Mouse (Mus musculus): Measurements from ENCODE around the gene 1700024P04Rik.
A peak's percentile ranks its signal among the peaks of the same experiment; 100 is the strongest.

Gene 1700024P04Rik

DNA sequence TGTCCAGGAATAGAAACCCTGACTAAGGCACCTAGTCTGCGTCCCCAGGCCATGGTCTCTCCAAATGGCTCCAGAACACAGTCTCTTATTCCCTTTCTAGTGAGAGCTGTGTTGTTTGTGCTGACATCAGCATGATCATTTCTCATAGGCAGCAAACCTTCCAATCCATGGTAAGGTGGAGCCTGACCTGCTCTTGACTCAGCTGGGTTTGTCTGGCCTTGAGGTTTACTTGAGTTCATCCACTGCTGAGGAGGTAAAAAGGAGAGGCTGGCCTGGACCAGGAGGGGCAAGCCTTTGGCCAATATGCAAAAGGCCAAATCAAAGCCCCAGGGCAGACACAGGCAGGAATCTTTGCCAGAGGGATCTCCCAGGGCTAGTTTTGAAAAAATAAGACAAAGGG lies 20.8 kb downstream of the 1700024P04Rik start:
- no peak for DNase-seq

DNA sequence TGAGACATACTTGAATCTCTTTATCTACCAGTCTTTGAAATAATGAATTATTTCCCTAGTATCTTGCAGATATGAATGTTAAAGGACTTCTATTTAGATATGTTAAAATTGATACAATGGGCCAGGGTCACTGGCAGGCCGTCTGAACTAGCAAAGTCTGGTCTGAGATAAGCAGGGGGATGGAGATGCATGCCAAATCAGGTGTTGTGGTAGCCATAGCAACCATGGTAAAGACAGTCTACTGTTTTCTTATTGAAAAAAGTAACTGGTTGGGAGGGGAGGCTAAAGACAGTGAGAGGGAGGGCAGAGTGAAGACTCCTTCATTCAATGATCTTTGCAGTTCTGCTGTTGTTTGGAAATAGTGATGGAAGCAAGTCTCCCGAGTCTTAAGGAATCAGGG lies 26.2 kb downstream of the 1700024P04Rik start:
- no peak for DNase-seq

DNA sequence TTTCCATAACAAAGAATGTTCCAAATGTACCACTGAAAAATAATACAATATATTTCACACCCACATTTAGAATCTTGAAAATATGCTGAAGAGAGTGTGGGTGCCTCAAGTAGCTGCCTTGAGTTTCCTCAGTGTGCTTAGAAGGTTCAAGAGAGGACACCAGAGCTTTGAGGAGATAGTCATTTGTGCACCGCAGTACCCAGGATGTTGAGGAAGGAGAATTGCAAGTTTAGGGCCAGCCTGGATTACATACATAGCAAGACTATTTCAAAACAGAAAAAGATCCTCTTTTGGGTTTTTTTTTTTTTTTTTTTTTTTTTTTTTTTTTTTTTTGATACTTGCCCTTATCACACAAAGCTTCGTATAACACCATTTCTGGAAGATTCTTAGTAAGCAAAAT lies 28.2 kb downstream of the 1700024P04Rik start:
- DNase-seq = no peak

DNA sequence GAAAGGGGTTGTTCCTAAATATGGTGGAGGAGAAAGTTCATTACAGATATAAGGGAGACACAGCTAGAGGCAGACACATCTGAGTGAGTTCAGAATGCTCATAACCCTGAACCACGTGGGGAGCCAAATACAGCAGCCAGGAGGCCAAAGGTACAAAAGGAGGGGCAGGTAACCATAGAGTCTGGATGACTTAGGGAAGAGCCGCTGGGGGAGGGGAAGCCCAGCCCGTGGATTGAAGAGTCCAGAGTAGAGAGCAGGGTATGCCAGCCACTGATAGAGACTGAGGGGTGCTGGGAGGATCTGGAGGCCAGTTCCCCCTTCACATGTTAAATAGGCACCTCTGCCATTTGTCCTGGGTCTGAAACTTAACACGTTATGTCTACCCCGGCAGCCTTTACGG lies 28.7 kb downstream of the 1700024P04Rik start:
- DNase-seq = no peak

DNA sequence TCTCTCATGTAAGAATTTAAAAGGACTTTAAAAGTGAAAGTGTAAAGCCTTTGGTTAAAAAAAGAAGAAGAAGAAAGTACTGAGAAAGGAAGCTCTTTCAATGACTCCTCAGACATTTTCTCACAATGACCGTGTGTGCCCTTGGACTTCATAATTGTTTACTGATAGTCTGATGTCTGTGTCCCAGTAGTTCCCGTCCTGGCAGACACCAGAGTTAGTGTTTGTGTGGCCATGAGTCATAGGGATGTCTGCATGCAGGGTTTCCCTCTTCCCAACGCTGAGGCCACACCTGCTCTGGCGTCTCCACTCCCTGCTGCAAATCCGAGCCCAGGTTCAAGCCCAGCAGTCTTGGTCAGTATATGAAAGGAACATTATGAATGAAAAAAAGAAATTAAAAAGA lies 29.1 kb downstream of the 1700024P04Rik start:
- peak; percentile 24 to 56 for DNase-seq

DNA sequence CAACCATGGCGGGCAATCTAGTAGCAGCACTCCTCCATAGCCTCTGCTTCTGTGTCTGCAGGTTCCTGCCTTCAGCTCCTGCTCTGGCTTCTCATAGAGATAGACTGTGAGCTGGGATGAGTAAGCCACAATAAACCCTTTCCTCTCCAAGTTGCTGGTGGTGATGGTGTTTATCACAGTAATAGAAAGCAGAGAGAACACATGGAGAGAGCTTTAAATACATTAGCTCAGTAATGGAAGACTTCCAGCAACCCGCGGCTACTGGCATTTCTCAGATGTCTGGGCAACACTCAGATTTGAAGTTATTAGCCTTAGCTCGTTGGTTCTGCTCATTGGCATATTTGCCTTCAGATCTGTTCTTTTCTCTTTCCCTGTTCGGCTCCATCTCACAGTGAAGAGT lies 30.5 kb downstream of the 1700024P04Rik start:
- no peak for DNase-seq

DNA sequence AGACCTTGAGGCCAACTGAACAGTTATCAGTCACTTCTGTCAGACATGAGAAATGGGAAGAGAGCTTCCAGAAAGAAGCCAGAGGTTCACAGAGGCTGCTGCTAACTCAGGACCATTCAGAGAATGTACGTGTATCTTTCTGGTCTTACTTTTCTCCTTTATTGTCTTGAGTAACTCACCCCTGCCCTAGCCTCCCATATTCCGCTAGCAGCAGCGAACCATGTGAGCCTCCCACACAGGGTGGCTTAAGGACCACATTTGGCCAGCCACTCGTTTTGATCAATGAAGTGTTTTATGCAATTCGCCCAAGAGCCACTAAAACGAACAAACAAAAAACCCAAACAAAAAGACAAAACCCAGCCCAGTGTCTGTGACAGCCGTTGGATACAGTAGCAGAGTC lies 32.4 kb downstream of the 1700024P04Rik start:
- DNase-seq = no peak

DNA sequence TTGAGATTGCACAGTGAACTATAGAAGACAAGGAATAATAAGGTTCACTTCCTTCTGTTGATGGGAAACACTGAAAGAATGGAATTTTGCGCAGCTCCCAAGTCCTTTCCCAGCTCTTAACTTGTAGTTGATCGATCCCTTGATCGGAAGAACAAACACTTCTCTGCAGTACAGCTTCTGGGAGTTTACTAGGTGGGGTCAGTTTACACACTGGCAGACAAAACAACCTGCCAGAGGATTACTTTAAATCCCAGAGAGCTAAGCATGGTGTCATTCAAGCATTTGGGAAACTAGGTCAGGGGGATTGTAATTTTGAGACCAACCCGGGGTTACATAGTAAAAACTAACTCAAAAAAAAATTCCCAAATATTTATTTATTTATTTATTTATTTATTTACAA lies 36.2 kb downstream of the 1700024P04Rik start:
- DNase-seq = no peak

DNA sequence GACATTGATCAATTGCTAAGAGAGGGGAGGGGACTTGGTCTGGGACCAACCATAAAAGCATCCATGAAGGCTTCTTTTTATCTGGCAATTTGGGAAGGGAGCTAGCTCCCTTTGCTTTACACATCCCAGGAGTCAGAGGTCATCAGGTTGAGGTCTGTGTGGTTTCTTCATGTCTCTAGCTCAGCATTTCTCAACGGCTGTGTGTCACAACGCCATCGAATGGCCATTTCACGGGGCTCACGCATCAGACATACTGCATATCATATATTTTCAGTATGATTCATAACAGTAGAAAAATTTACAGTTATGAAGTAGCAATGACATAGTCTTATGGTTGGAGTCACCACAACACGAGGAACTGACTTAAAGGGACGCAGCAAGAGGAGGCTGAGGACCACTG lies 37.9 kb downstream of the 1700024P04Rik start:
- no peak for DNase-seq

DNA sequence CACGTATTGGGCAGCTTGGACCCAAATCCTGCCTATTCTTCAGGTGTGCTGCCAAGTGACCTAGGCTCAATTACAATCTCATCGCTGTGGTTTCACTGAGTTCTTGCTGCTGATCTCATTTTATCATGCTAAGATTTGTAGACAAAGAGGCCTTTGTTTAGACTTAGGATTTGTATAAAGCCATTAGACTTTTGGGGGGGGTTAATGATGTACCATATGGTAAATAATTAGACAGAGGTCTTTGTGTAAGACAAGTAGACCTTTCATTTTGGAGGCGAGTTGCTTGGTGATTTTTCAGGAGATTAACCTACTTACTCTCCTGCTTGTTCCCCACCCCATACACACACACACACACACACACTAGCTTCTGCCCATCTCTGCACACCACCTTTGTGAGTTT lies 38.5 kb downstream of the 1700024P04Rik start:
- DNase-seq = no peak

DNA sequence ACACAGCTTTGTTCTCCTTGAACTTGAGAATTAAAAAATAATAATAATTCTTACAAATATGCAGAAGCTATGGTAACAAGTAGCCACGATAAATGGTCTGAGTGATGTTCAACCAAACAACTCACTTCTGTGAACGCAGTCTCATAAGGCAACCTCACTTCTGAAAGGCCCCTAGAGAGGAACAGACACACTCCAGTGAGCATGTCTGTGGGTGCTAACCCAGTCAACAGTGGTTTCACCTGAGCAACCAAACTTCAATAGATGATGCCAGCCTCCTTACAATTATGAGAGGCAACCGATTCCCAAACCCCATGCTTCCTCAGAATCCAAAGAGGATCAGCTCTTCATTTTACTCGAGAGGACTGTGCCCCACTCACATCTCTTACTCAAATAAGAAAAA lies 39.0 kb downstream of the 1700024P04Rik start:
- no peak for DNase-seq

DNA sequence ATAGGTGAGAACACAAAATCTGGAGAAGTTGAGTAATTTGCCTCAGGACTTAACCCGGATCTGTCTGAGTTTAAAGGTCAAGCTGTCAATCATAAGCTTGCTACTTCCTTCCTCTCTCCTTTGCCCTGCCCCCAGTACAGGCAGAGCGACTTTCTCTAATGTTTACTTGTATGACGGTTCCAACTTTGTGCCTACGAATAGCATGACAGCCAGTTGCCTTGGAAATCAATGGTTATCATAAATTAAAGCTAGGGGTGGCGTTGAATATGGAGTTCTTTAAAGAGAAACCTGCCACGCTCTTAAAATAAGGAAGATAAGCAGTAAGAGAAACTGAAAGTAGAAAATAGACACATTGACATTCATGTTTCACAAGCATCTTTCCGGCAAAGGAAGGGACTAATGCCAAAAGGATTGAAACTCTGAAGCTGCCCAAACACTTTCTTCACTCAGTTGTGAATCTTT lies 39.7 kb downstream of the 1700024P04Rik start:
- DNase-seq = peak; percentile 36 to 60

DNA sequence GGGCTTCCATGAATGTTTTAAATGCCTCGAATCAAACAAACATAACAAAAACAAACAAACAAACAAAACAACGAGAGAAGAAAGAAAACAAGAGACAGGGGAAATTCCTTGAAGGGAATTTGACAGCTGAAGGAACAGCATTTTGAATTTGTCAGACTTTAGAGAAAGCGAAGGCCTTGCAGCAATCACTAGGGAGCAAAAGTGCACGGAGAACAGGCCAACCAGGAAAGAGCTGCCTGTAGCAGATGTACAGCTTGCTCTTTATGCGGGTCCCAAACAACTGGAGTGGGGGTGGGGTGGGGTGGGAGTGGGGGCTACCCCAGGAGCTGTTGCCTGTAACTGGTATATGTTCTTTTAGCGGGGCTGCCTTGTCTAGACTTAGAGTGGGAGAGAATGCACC lies 42.0 kb downstream of the 1700024P04Rik start:
- DNase-seq = no peak

DNA sequence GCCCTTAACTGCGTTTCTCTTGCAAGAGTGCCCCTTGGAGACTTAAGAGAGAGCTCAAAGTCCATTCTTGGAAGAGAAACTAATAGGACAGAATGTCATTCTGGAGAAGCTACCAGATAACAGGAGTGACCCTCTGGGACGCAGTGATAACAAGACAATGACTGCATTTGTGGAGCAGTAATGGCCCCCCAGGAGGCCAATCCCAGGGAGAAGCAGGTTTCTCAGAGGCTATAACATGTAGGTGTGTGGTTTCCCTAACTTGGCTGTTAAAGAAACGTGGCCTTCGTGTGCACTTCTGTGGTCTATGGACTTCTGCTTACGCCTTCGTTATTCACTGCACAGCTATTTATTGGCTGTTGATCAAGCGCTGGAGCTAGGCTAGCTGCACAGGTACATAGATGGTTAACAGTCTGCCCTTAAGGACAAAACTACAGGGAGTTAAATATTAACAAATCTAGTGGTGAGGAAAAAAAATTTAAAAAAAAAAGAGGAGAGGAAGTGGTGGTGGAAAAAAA lies 42.5 kb downstream of the 1700024P04Rik start:
- no peak for DNase-seq

DNA sequence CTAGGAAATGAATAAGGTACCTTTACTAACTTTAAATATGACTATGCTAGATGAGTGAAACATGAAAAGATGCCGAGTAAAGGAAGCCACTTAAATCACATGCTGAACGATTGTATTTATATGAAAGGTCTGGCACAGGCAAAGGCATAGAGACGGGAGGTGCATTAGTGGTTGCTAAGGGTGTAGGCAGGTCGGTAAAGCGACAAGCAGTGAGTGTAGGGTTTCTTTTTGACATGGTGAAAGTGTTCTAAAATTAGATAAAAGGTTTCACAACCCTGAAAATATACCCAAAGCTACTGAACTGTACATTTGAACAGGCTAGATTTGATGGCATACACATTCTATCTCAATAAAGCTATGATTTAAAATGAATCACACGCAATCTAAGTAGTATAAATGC lies 47.3 kb downstream of the 1700024P04Rik start:
- no peak for DNase-seq

Measured in lung, adult 18-20 months (tissue).